Mouse (Mus musculus) thymus, postnatal 0 days (tissue): ENCODE measurements at regions not wholly inside any gene's neighbourhood (a gene's known extent, or its start where the extent isn't known, plus 50 kb on each side); places are given as distances from the start of the nearest gene placed in this dataset.

Source experiments
- DNase-seq: peaks from one replicate; pipeline ENCODE4 v3.0.0-alpha.2; 2015; ENCODE audit warnings: low spot score

DNA sequence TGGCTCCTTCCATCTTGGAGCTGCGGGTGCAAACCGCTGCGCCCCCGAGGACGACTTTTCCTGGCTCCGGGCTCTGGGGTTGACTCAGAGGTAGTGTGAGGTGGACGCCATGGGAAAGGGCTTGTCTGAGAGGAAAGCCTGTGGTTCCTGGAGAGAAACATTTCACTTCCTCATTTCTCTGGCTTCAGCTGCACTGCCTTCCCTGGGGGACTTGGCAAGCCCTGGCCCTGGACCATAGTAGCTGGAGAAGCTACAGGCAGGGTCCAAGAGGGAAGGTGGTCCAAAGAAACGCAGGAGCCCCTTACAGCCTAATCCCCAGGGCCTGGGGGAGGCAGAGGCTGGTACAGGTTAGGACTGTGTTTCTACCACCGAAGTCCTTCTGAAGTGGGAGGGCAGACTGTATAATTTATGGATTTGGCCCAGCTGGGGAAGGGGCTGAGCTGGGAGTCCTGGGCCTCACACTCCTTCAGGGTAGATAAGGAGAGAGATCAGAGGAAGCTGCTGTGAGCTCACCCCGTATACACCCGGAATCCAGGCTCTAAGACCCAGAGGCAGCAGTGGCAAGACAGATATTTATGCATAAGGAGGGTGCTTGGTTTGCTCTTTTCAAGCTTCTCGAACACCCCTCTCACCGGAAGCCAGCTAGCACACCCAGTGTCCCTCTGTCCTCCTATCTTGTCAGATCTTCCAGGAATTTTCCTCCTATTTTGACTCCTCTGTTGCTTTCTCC lies 50.0 kb upstream of the Podxl start:
- no peak for DNase-seq
